Mouse (Mus musculus): ENCODE measurements around the gene Fam214a. TPM values are rescaled to one million over a fixed set of nuclear protein-coding genes. Genes with fewer than 3 reads are reported as not detected.
A peak's percentile ranks its signal among the peaks of the same experiment; 100 is the strongest.

Fam214a gene
- total and polyA plus RNA-seq, 2 experiments = 14.5 to 116 TPM

- Histone ChIP-seq H3K9ac (ENCODE audit: low read depth, low read length) (no peak overlapping the region), H3K36me3 (ENCODE audit: control insufficient read depth, insufficient read depth, low read length) (peaks cover 66% of the 10 kb centered on the region), H3K4me1 (ENCODE audit: control insufficient read depth, insufficient read depth, low read length) (peaks cover 59% of the 10 kb centered on the region), H3K79me2 (ENCODE audit: control insufficient read depth, insufficient read depth, low read length) (peaks cover 39% of the 10 kb centered on the region; the same call in 1 of the 2 replicates), H3K27ac (replicated peaks; ENCODE audit: insufficient read depth, low read depth, low read length) (no peak overlapping the region), H3K4me3 (ENCODE audit: insufficient read depth, low read depth, low read length) (no peak overlapping the region), H3K27me3 (ENCODE audit: control insufficient read depth, insufficient read depth, low read length) (no peaks in the 10 kb centered on the region)
- WGBS = 84% methylated on average over 10 of the region's 10 CpGs
- TF ChIP-seq POLR2A (IDR thresholded peaks at IDR 0.05; ENCODE audit: extremely low read depth, insufficient read depth, low read length) (no peak), CTCF (IDR thresholded peaks at IDR 0.05; ENCODE audit: low read depth, low read length) (no peak)
- DNase-seq (ENCODE audit: extremely low read depth, low read depth, low spot score) = peak; percentile 19
These were observed 12.2 kb downstream of the Fam214a start for GRCm38 (mm10) chr9:74964866-74965384.

- TF ChIP-seq CTCF (IDR thresholded peaks at IDR 0.05; ENCODE audit: low read depth, low read length) (no peak), POLR2A (IDR thresholded peaks at IDR 0.05; ENCODE audit: extremely low read depth, insufficient read depth, low read length) (no peak)
- WGBS = 65% methylated on average over 4 of the region's 4 CpGs
- H3K79me2 ChIP-seq (ENCODE audit: control insufficient read depth, insufficient read depth, low read length) = peaks cover 33% of the 10 kb centered on the region; the same call in 1 of the 2 replicates
- no peak overlapping the region for H3K27ac ChIP-seq (replicated peaks; ENCODE audit: insufficient read depth, low read depth, low read length)
- no peak overlapping the region for H3K9ac ChIP-seq (ENCODE audit: low read depth, low read length)
- peak; percentile 18 for DNase-seq (ENCODE audit: extremely low read depth, low read depth, low spot score)
- H3K27me3 ChIP-seq (ENCODE audit: control insufficient read depth, insufficient read depth, low read length) = no peaks in the 10 kb centered on the region
- no peak overlapping the region for H3K4me3 ChIP-seq (ENCODE audit: insufficient read depth, low read depth, low read length)
- H3K4me1 ChIP-seq (ENCODE audit: control insufficient read depth, insufficient read depth, low read length) = peaks cover 57% of the 10 kb centered on the region
- H3K36me3 ChIP-seq (ENCODE audit: control insufficient read depth, insufficient read depth, low read length) = peaks cover 58% of the 10 kb centered on the region
These were observed 13.5 kb downstream of the Fam214a start for GRCm38 (mm10) chr9:74966200-74966599.

- TF ChIP-seq POLR2A (IDR thresholded peaks at IDR 0.05; ENCODE audit: extremely low read depth, insufficient read depth, low read length) (no peak), CTCF (IDR thresholded peaks at IDR 0.05; ENCODE audit: low read depth, low read length) (no peak)
- H3K27ac ChIP-seq (replicated peaks; ENCODE audit: insufficient read depth, low read depth, low read length) = peak overlapping the region; percentile 5; the same call in 1 of the 2 replicates
- H3K4me1 ChIP-seq (ENCODE audit: control insufficient read depth, insufficient read depth, low read length) = peaks cover 64% of the 10 kb centered on the region
- peaks cover 50% of the 10 kb centered on the region for H3K36me3 ChIP-seq (ENCODE audit: control insufficient read depth, insufficient read depth, low read length)
- WGBS = 75% methylated on average over 8 of the region's 8 CpGs
- no peak overlapping the region for H3K9ac ChIP-seq (ENCODE audit: low read depth, low read length)
- H3K4me3 ChIP-seq (ENCODE audit: insufficient read depth, low read depth, low read length) = no peak overlapping the region
- DNase-seq (ENCODE audit: extremely low read depth, low read depth, low spot score) = peak; percentile 61
- peaks cover 39% of the 10 kb centered on the region; the same call in 1 of the 2 replicates for H3K79me2 ChIP-seq (ENCODE audit: control insufficient read depth, insufficient read depth, low read length)
- H3K27me3 ChIP-seq (ENCODE audit: control insufficient read depth, insufficient read depth, low read length) = no peaks in the 10 kb centered on the region
These were observed 16.2 kb downstream of the Fam214a start for GRCm38 (mm10) chr9:74968647-74969428.

- TF ChIP-seq POLR2A (IDR thresholded peaks at IDR 0.05; ENCODE audit: extremely low read depth, insufficient read depth, low read length) = no peak
- no peak for TF ChIP-seq CTCF (IDR thresholded peaks at IDR 0.05; ENCODE audit: low read depth, low read length)
These were observed 17.9 kb downstream of the Fam214a start for GRCm38 (mm10) chr9:74970591-74970990.

GRCm38 (mm10) chr9:74971191-74971976, 18.7 kb downstream of the Fam214a start:
- peaks cover 38% of the 10 kb centered on the region; the same call in 1 of the 2 replicates for H3K79me2 ChIP-seq (ENCODE audit: control insufficient read depth, insufficient read depth, low read length)
- peak; percentile 88 for DNase-seq (ENCODE audit: extremely low read depth, low read depth, low spot score)
- H3K36me3 ChIP-seq (ENCODE audit: control insufficient read depth, insufficient read depth, low read length) = peaks cover 38% of the 10 kb centered on the region
- H3K27me3 ChIP-seq (ENCODE audit: control insufficient read depth, insufficient read depth, low read length) = no peaks in the 10 kb centered on the region
- H3K4me1 ChIP-seq (ENCODE audit: control insufficient read depth, insufficient read depth, low read length) = peaks cover 64% of the 10 kb centered on the region
- peak overlapping the region; percentile 66 for H3K27ac ChIP-seq (replicated peaks; ENCODE audit: insufficient read depth, low read depth, low read length)
- H3K4me3 ChIP-seq (ENCODE audit: insufficient read depth, low read depth, low read length) = no peak overlapping the region
- H3K9ac ChIP-seq (ENCODE audit: low read depth, low read length) = peak overlapping the region; percentile 8; the same call in 1 of the 2 replicates
- no peak for TF ChIP-seq CTCF (IDR thresholded peaks at IDR 0.05; ENCODE audit: low read depth, low read length)
- TF ChIP-seq POLR2A (IDR thresholded peaks at IDR 0.05; ENCODE audit: extremely low read depth, insufficient read depth, low read length) = no peak
- 58% methylated on average over 12 of the region's 12 CpGs for WGBS

More at GRCm38 (mm10) chr9:74970591-74970990, 17.9 kb downstream of the Fam214a start:
- Histone ChIP-seq H3K9ac (ENCODE audit: low read depth, low read length) (no peak overlapping the region), H3K4me1 (ENCODE audit: control insufficient read depth, insufficient read depth, low read length) (peaks cover 65% of the 10 kb centered on the region), H3K4me3 (ENCODE audit: insufficient read depth, low read depth, low read length) (no peak overlapping the region), H3K27me3 (ENCODE audit: control insufficient read depth, insufficient read depth, low read length) (no peaks in the 10 kb centered on the region), H3K79me2 (ENCODE audit: control insufficient read depth, insufficient read depth, low read length) (peaks cover 36% of the 10 kb centered on the region; the same call in 1 of the 2 replicates), H3K36me3 (ENCODE audit: control insufficient read depth, insufficient read depth, low read length) (peaks cover 45% of the 10 kb centered on the region), H3K27ac (replicated peaks; ENCODE audit: insufficient read depth, low read depth, low read length) (no peak overlapping the region)
- DNase-seq (ENCODE audit: extremely low read depth, low read depth, low spot score) = peak; percentile 71
- 26% methylated on average over 1 of the region's 1 CpGs for WGBS
